Mouse (Mus musculus) CD4-positive, CD25-positive, alpha-beta regulatory T cell (primary cell): Measurements from ENCODE around the gene Vmn1r41. TPM values are rescaled to one million over a fixed set of nuclear protein-coding genes. Genes with fewer than 3 reads are reported as not detected.

Experiments used
- polyA plus RNA-seq: library from polyadenylated mRNA; unstranded; fragments of 100-300 nt; shearing (Covaris generic); gene quantifications from one replicate; pipeline ENCODE4 v1.2.1, GENCODE M21; 2017

The Vmn1r41 gene
- polyA plus RNA-seq: not detected

DNA sequence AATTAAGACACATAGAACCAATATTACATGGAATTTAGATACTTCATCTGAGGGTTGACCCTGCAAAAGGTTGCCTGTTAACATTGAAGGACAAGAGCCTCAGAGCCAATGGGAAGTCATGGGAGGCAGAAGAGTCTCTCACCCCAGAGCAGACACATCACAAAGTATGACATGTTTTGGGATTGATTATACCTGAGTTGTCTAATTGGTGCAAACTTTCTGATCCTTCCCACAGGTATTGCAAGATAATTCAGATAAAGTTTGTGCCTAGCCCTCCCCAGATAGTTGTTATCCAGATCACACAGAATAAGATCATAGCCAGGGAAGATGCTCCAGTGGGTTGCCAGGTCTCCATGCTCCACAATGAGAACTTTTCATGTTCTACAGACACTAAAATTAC lies at the start of gene Vmn1r41:
Gene Vmn1r41, plus strand, starts transcription at position 301 of the 400 bp plus-strand sequence.

DNA sequence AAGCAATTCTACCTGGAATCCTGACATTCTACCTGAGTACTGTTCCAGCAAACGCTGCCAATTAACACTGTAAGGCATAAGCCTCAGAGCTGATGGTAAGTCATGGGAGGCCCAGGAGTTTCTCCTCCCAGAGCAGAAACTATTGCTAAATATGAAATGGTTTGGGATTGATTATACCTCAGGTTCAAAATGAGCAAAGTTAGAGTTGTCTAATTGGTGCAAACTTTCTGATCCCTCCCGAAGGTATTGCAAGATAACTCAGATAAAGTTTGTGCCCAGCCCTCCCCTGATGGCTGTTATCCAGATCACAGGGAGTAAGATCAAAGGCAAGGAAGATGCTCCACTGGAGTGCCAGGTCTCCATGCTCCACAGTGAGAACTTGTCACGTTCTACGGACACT lies 33.3 kb upstream of the Vmn1r41 start, which contains the start of gene Vmn1r40:
Gene Vmn1r40, plus strand, starts transcription at position 301 of the 400 bp plus-strand sequence.

Other genes with a start within 250 kb of the Vmn1r41 start
- gene Chchd6, start 145.1 kb upstream of the Vmn1r41 start, polyA plus RNA-seq: 7.0 TPM
- gene Txnrd3, start 96.8 kb upstream of the Vmn1r41 start, polyA plus RNA-seq: 6.7 TPM
- gene Vmn1r40, start 33.2 kb upstream of the Vmn1r41 start, polyA plus RNA-seq: not detected
- gene Vmn1r42, start 135.6 kb downstream of the Vmn1r41 start, polyA plus RNA-seq: not detected
- 0.06 TPM for gene Vmn1r43, start 135.6 kb downstream of the Vmn1r41 start, polyA plus RNA-seq
- gene Vmn1r44, start 142.9 kb downstream of the Vmn1r41 start, polyA plus RNA-seq: not detected
- not detected for gene Vmn1r45, start 199.8 kb downstream of the Vmn1r41 start, polyA plus RNA-seq
- 0.02 TPM for gene Vmn1r46, start 228.5 kb downstream of the Vmn1r41 start, polyA plus RNA-seq